Mouse (Mus musculus) kidney, embryonic 14.5 days (tissue): ENCODE data around the gene Tmcc3. TPM values are rescaled to one million over a fixed set of nuclear protein-coding genes. Genes with fewer than 3 reads are reported as not detected.

Experiments
- ATAC-seq: fragments of 200-750 bp; cut with Nextera tagmentation; 2 replicates; pipeline ENCODE4 v1.8.0; 2017; ENCODE audit warnings: moderate number of reproducible peaks, mild to moderate bottlenecking, moderate TSS enrichment, moderate library complexity; ENCODE audit not compliant: low FRiP score, low TSS enrichment
- H3K27ac ChIP-seq: fragments of 300-500 bp; sonication (generic); 2 replicates; pipeline ENCODE4 v1.5.1; 2014; ENCODE audit warnings: low read depth, mild to moderate bottlenecking, low read length, moderate library complexity, mixed read lengths
- H3K27me3 ChIP-seq: fragments of 300-500 bp; sonication (generic); 2 replicates; pipeline ENCODE4 v1.6.1; 2014; ENCODE audit warnings: mild to moderate bottlenecking, low read length; ENCODE audit not compliant: control insufficient read depth, insufficient read depth
- H3K36me3 ChIP-seq: fragments of 300-500 bp; sonication (generic); 2 replicates; pipeline ENCODE4 v1.6.1; 2014; ENCODE audit warnings: low read length, mixed read lengths; ENCODE audit not compliant: control insufficient read depth, insufficient read depth
- H3K4me1 ChIP-seq: fragments of 300-500 bp; sonication (generic); 2 replicates; pipeline ENCODE4 v1.6.1; 2014; ENCODE audit warnings: low read length, mixed read lengths; ENCODE audit not compliant: control insufficient read depth, insufficient read depth
- H3K4me2 ChIP-seq: fragments of 300-500 bp; sonication (generic); replicated peaks from 2 replicates; pipeline ENCODE4 v1.6.1; 2014; ENCODE audit warnings: low read depth, mild to moderate bottlenecking, low read length
- H3K4me3 ChIP-seq: fragments of 300-500 bp; sonication (generic); 2 replicates; pipeline ENCODE4 v1.5.1; 2014; ENCODE audit warnings: mild to moderate bottlenecking, low read length
- H3K9ac ChIP-seq: fragments of 300-500 bp; sonication (generic); 2 replicates; pipeline ENCODE4 v1.6.1; 2014; ENCODE audit warnings: low read depth, mild to moderate bottlenecking, low read length, moderate library complexity
- H3K9me3 ChIP-seq: fragments of 300-500 bp; sonication (generic); 2 replicates; pipeline ENCODE4 v1.6.1; 2016; ENCODE audit warnings: low read length; ENCODE audit not compliant: control insufficient read depth
- WGBS: fragments of 180-500 bp; shearing (Covaris S2); extraction: QIAGEN DNeasy Blood & Tissue Kit; methylation state at CpG from one replicate; pipeline ENCODE4 v1.1.7; 2014; 5-methylcytosine and 5-hydroxymethylcytosine counted together
- polyA plus RNA-seq: library from polyadenylated mRNA; unstranded; fragments of >200 nt; fragmentation: Nextera tagmentation; extraction: Ambion mirVana; gene quantifications from 2 replicates; pipeline ENCODE4 v1.2.1, GENCODE M21; 2014

The Tmcc3 gene
- polyA plus RNA-seq, 1 experiment from 2014 or later = 7.2 TPM

GRCm38 (mm10) chr10:94313146-94313545, 1.4 kb downstream of the Tmcc3 start:
- no peak overlapping the region for H3K4me2 ChIP-seq
- 79% methylated on average over 4 of the region's 4 CpGs for WGBS

GRCm38 (mm10) chr10:94318574-94318973, 6.8 kb downstream of the Tmcc3 start:
- Histone ChIP-seq H3K9me3 (no peaks in the 10 kb centered on the region; the same call in 1 of the 2 replicates), H3K27me3 (0 out of 2 replicates have a peak, but pooled peaks cover 4% of the 10 kb centered on the region), H3K27ac (no peak overlapping the region), H3K9ac (no peak overlapping the region), H3K4me1 (no peaks in the 10 kb centered on the region), H3K36me3 (no peaks in the 10 kb centered on the region), H3K4me2 (no peak overlapping the region), H3K4me3 (no peak overlapping the region)
- ATAC-seq = no peak
- 37% methylated on average over 4 of the region's 4 CpGs for WGBS

More at GRCm38 (mm10) chr10:94313146-94313545, 1.4 kb downstream of the Tmcc3 start:
- H3K27ac ChIP-seq = no peak overlapping the region
- H3K4me1 ChIP-seq = no peaks in the 10 kb centered on the region
- peaks cover 18% of the 10 kb centered on the region; the same call in 1 of the 2 replicates for H3K27me3 ChIP-seq
- no peaks in the 10 kb centered on the region for H3K36me3 ChIP-seq
- H3K9ac ChIP-seq = no peak overlapping the region
- ATAC-seq = no peak
- no peak overlapping the region for H3K4me3 ChIP-seq
- H3K9me3 ChIP-seq = no peaks in the 10 kb centered on the region

GRCm38 (mm10) chr10:94329962-94330361, 18.2 kb downstream of the Tmcc3 start:
- Histone ChIP-seq H3K4me2 (no peak overlapping the region), H3K36me3 (no peaks in the 10 kb centered on the region), H3K4me1 (no peaks in the 10 kb centered on the region), H3K9me3 (no peaks in the 10 kb centered on the region), H3K4me3 (no peak overlapping the region), H3K27me3 (no peaks in the 10 kb centered on the region), H3K9ac (no peak overlapping the region), H3K27ac (no peak overlapping the region)
- 0 out of 2 replicates have a peak, but pooled peaks have one; percentile 39 for ATAC-seq
- WGBS = 35% methylated on average over 5 of the region's 5 CpGs

GRCm38 (mm10) chr10:94332358-94333137, 20.8 kb downstream of the Tmcc3 start:
- no peaks in the 10 kb centered on the region for H3K4me1 ChIP-seq
- H3K4me2 ChIP-seq = no peak overlapping the region
- ATAC-seq = no peak
- no peak overlapping the region for H3K9ac ChIP-seq
- H3K36me3 ChIP-seq = no peaks in the 10 kb centered on the region
- no peaks in the 10 kb centered on the region for H3K27me3 ChIP-seq
- no peaks in the 10 kb centered on the region for H3K9me3 ChIP-seq
- H3K4me3 ChIP-seq = no peak overlapping the region
- no peak overlapping the region for H3K27ac ChIP-seq
- WGBS = 78% methylated on average over 16 of the region's 16 CpGs

GRCm38 (mm10) chr10:94333328-94333727, 21.6 kb downstream of the Tmcc3 start:
- Histone ChIP-seq H3K36me3 (no peaks in the 10 kb centered on the region), H3K4me3 (no peak overlapping the region), H3K4me2 (no peak overlapping the region), H3K9me3 (no peaks in the 10 kb centered on the region), H3K4me1 (no peaks in the 10 kb centered on the region), H3K27me3 (no peaks in the 10 kb centered on the region), H3K27ac (no peak overlapping the region), H3K9ac (no peak overlapping the region)
- WGBS = 85% methylated on average over 8 of the region's 8 CpGs
- no peak for ATAC-seq

- Histone ChIP-seq H3K36me3 (no peaks in the 10 kb centered on the region), H3K27ac (no peak overlapping the region), H3K9me3 (no peaks in the 10 kb centered on the region), H3K4me3 (no peak overlapping the region), H3K4me2 (no peak overlapping the region), H3K27me3 (no peaks in the 10 kb centered on the region), H3K9ac (no peak overlapping the region), H3K4me1 (no peaks in the 10 kb centered on the region)
- 51% methylated on average over 10 of the region's 10 CpGs for WGBS
- no peak for ATAC-seq
Measured at GRCm38 (mm10) chr10:94335047-94335446, 23.3 kb downstream of the Tmcc3 start.

- H3K9ac ChIP-seq = no peak overlapping the region
- H3K36me3 ChIP-seq = no peaks in the 10 kb centered on the region
- H3K27ac ChIP-seq = no peak overlapping the region
- ATAC-seq = no peak
- WGBS = 90% methylated on average over 6 of the region's 6 CpGs
- H3K4me2 ChIP-seq = no peak overlapping the region
- no peaks in the 10 kb centered on the region for H3K9me3 ChIP-seq
- H3K4me1 ChIP-seq = no peaks in the 10 kb centered on the region
- H3K4me3 ChIP-seq = no peak overlapping the region
- no peaks in the 10 kb centered on the region for H3K27me3 ChIP-seq
Measured at GRCm38 (mm10) chr10:94336071-94336470, 24.3 kb downstream of the Tmcc3 start.

GRCm38 (mm10) chr10:94341501-94341900, 29.8 kb downstream of the Tmcc3 start:
- no peaks in the 10 kb centered on the region for H3K36me3 ChIP-seq
- H3K4me3 ChIP-seq = no peak overlapping the region
- ATAC-seq = no peak
- H3K4me1 ChIP-seq = no peaks in the 10 kb centered on the region
- 0 out of 2 replicates have a peak overlapping the region, but pooled peaks have one; percentile 1 for H3K4me2 ChIP-seq
- H3K27ac ChIP-seq = no peak overlapping the region
- 68% methylated on average over 17 of the region's 17 CpGs for WGBS
- H3K27me3 ChIP-seq = no peaks in the 10 kb centered on the region
- H3K9me3 ChIP-seq = no peaks in the 10 kb centered on the region
- no peak overlapping the region for H3K9ac ChIP-seq

- 59% methylated on average over 7 of the region's 7 CpGs for WGBS
- no peak overlapping the region for H3K4me3 ChIP-seq
- no peak overlapping the region for H3K4me2 ChIP-seq
- ATAC-seq = no peak
- no peaks in the 10 kb centered on the region for H3K4me1 ChIP-seq
- H3K9ac ChIP-seq = no peak overlapping the region
- H3K27ac ChIP-seq = no peak overlapping the region
- no peaks in the 10 kb centered on the region for H3K9me3 ChIP-seq
- no peaks in the 10 kb centered on the region for H3K27me3 ChIP-seq
- no peaks in the 10 kb centered on the region for H3K36me3 ChIP-seq
Measured at GRCm38 (mm10) chr10:94342256-94342655, 30.5 kb downstream of the Tmcc3 start.
